Mouse (Mus musculus) gastrocnemius, adult 18-20 months (tissue): ENCODE results near the gene Homer1. TPM values are rescaled to one million over a fixed set of nuclear protein-coding genes. Genes with fewer than 3 reads are reported as not detected.

Experiments
- DNase-seq: peaks from one replicate; pipeline ENCODE4 v3.0.0; 2021; ENCODE audit warnings: low spot score
- total RNA-seq, 2 experiments: library from RNA; stranded (reverse); gene quantifications; 2 replicates each; pipeline ENCODE4 v1.2.3; 2021

The Homer1 gene
- total RNA-seq, 2 experiments from 2014 or later: 99.8 to 110 TPM

GRCm38 (mm10) chr13:93389242-93389625 is 89.8 kb downstream of the Homer1 start:
- no peak for DNase-seq

- peak; percentile 67 for DNase-seq
These were observed 100.3 kb downstream of the Homer1 start for GRCm38 (mm10) chr13:93399710-93400216.

- no peak for DNase-seq
These were observed 102.5 kb downstream of the Homer1 start for GRCm38 (mm10) chr13:93401947-93402346.

GRCm38 (mm10) chr13:93406855-93407254 is 107.4 kb downstream of the Homer1 start:
- DNase-seq: no peak

- DNase-seq: no peak
These were observed 110.9 kb downstream of the Homer1 start for GRCm38 (mm10) chr13:93410343-93410742.

- no peak for DNase-seq
These were observed 115.6 kb downstream of the Homer1 start for GRCm38 (mm10) chr13:93415055-93415454.

- DNase-seq: no peak
These were observed 118.9 kb downstream of the Homer1 start for GRCm38 (mm10) chr13:93418292-93418691.

GRCm38 (mm10) chr13:93419779-93420178 is 120.3 kb downstream of the Homer1 start:
- DNase-seq: no peak

GRCm38 (mm10) chr13:93423224-93423623 is 123.8 kb downstream of the Homer1 start:
- DNase-seq: no peak

GRCm38 (mm10) chr13:93427920-93428876 is 128.8 kb downstream of the Homer1 start:
- DNase-seq: no peak

GRCm38 (mm10) chr13:93429205-93429604 is 129.8 kb downstream of the Homer1 start:
- no peak for DNase-seq

- no peak for DNase-seq
These were observed 140.7 kb downstream of the Homer1 start for GRCm38 (mm10) chr13:93440167-93440566.

- DNase-seq: no peak
These were observed 153.8 kb downstream of the Homer1 start for GRCm38 (mm10) chr13:93453275-93453674.

Other genes starting within 250 kb of the Homer1 start
- gene Cmya5, start 154.9 kb upstream of the Homer1 start, total RNA-seq: 1,000 to 10,000 TPM; 1,374 to 1,544 TPM
- gene Tent2, start 107.2 kb upstream of the Homer1 start, total RNA-seq: 10 to 100 TPM; 11.3 to 12.6 TPM
- 10 to 100 TPM; 26.4 to 30.7 TPM for gene Jmy, start 200.2 kb downstream of the Homer1 start, total RNA-seq